ENCODE assay signal across 8 mouse cellular contexts in genomic region chr16:18518091-18518490, GRCm38 (mm10). TPM values are rescaled to one million over a fixed set of nuclear protein-coding genes. Genes with fewer than 3 reads are reported as not detected.
DNase-seq lines count a peak whose midpoint lies in the region; ATAC-seq and TF ChIP-seq lines count a peak whose summit lies in the region.

No protein-coding gene starts in this region.

- no peaks in the 10 kb centered on the region for H3K36me3 ChIP-seq in midbrain, postnatal 0 days (ENCODE audit: insufficient read depth, low read length)
- H3K36me3 ChIP-seq in midbrain, embryonic 11.5 days (ENCODE audit: control insufficient read depth, insufficient read depth, low read length): no peaks in the 10 kb centered on the region

- no peak overlapping the region for H3K4me2 ChIP-seq in midbrain, postnatal 0 days (ENCODE audit: low read depth, low read length, poor library complexity, severe bottlenecking)
- H3K4me2 ChIP-seq in midbrain, embryonic 11.5 days: no peak overlapping the region

- no peak overlapping the region for H3K9ac ChIP-seq in midbrain, postnatal 0 days (replicated peaks; ENCODE audit: low read length, poor library complexity, severe bottlenecking)
- no peak overlapping the region for H3K9ac ChIP-seq in midbrain, embryonic 11.5 days (ENCODE audit: low read length)

- TF ChIP-seq CTCF in midbrain, postnatal 0 days (IDR thresholded peaks at IDR 0.05): peak; percentile 48

- H3K27me3 ChIP-seq in midbrain, postnatal 0 days (ENCODE audit: insufficient read depth, low read length): no peaks in the 10 kb centered on the region
- H3K27me3 ChIP-seq in midbrain, embryonic 11.5 days (ENCODE audit: control insufficient read depth, insufficient read depth, low read length): no peaks in the 10 kb centered on the region

- ATAC-seq in midbrain, postnatal 0 days (ENCODE audit: low FRiP score): no peak
- no peak for ATAC-seq in midbrain, embryonic 11.5 days (ENCODE audit: low FRiP score)

- H3K4me3 ChIP-seq in midbrain, postnatal 0 days (ENCODE audit: low read depth, low read length): no peak overlapping the region
- no peak overlapping the region for H3K4me3 ChIP-seq in midbrain, embryonic 11.5 days (ENCODE audit: low read depth, low read length)

- H3K27ac ChIP-seq in midbrain, postnatal 0 days (ENCODE audit: low read depth, low read length): no peak overlapping the region
- H3K27ac ChIP-seq in midbrain, embryonic 11.5 days (ENCODE audit: low read depth, low read length): no peak overlapping the region

- H3K9me3 ChIP-seq in midbrain, postnatal 0 days (ENCODE audit: low read length): no peaks in the 10 kb centered on the region
- H3K9me3 ChIP-seq in midbrain, embryonic 11.5 days (ENCODE audit: control insufficient read depth, low read length): no peaks in the 10 kb centered on the region

- peak; percentile 51 for DNase-seq in adrenal gland, postnatal 14 days
- no peak for DNase-seq in adrenal gland, adult (ENCODE audit: inconsistent age in 2 of 2, low spot score in 1 of 2)
- peak; percentile 42 for DNase-seq in midbrain, postnatal 0 days (ENCODE audit: low spot score)
- DNase-seq in midbrain, embryonic 11.5 days (ENCODE audit: low spot score, missing footprints): no peak
- peak; percentile 18 for DNase-seq in lung, postnatal 14 days
- peak; percentile 79 for DNase-seq in thymus, postnatal 25 days
- DNase-seq in cerebellum, adult 9-11 months: no peak
- no peak for DNase-seq in yolk sac, embryonic 10.5 days (ENCODE audit: low spot score)

- no peaks in the 10 kb centered on the region for H3K4me1 ChIP-seq in midbrain, postnatal 0 days (ENCODE audit: insufficient read depth, low read length)
- H3K4me1 ChIP-seq in midbrain, embryonic 11.5 days (ENCODE audit: control insufficient read depth, insufficient read depth, low read length): no peaks in the 10 kb centered on the region

RNA-seq across cellular contexts. Expression of gene Rtl10, which starts 19.4 kb away (rescaled TPM):
- total RNA-seq in adrenal gland, postnatal 14 days (2021): 4.4 and 5.8 TPM in 2 replicates
- total RNA-seq in midbrain, postnatal 0 days (2014; rRNA removed): 7.1 and 7.9 TPM in 2 replicates
- 3.0 and 3.8 TPM in 2 replicates for polyA plus RNA-seq in midbrain, postnatal 0 days (2015; fragmentation: Nextera tagmentation; extraction: Ambion mirVana)
- polyA plus RNA-seq in midbrain, embryonic 11.5 days (2014; fragmentation: Nextera tagmentation; extraction: Ambion mirVana): 2.0 and 2.1 TPM in 2 replicates

RNA-seq across cellular contexts. Expression of gene Gnb1l, which starts 19.6 kb away (rescaled TPM):
- total RNA-seq in adrenal gland, postnatal 14 days (2021): 5.7 and 6.4 TPM in 2 replicates
- total RNA-seq in midbrain, postnatal 0 days (2014; rRNA removed): 9.1 and 12.4 TPM in 2 replicates
- 20.5 and 21.0 TPM in 2 replicates for polyA plus RNA-seq in midbrain, postnatal 0 days (2015; fragmentation: Nextera tagmentation; extraction: Ambion mirVana)
- 10.3 and 12.9 TPM in 2 replicates for polyA plus RNA-seq in midbrain, embryonic 11.5 days (2014; fragmentation: Nextera tagmentation; extraction: Ambion mirVana)

Comparison
In these comparisons a context has a peak if more than half of its experiments do, and no peak if none do; other contexts are left out.
1. DNase-seq: peak in adrenal gland, postnatal 14 days (single experiment), midbrain, postnatal 0 days (single experiment), lung, postnatal 14 days (single experiment) and thymus, postnatal 25 days (single experiment); none in adrenal gland, adult (0 of 2), midbrain, embryonic 11.5 days (single experiment), cerebellum, adult 9-11 months (single experiment) and yolk sac, embryonic 10.5 days (single experiment).